Comparison of ENCODE assay signal across 15 mouse cellular contexts in genomic region chrX:51197012-51197411, GRCm38 (mm10).
"Had no signal": no experiment of that assay in that cellular context is flagged by ENCODE, and none has a peak within 500 bp of the region (broad histone marks: within the 10 kb centered on the region; RNA-seq: fewer than 3 reads in every experiment).

No protein-coding gene starts in this region.

- ATAC-seq: liver, embryonic 12.5 days; midbrain, embryonic 15.5 days had no signal

- H3K9ac ChIP-seq: limb, embryonic 15.5 days; liver, embryonic 12.5 days; lung, embryonic 14.5 days; midbrain, embryonic 15.5 days; neural tube, embryonic 13.5 days; stomach, embryonic 15.5 days had no signal

- H3K4me3 ChIP-seq: limb, embryonic 15.5 days; liver, embryonic 12.5 days; midbrain, embryonic 15.5 days; neural tube, embryonic 13.5 days; stomach, embryonic 15.5 days had no signal

- H3K27ac ChIP-seq: limb, embryonic 15.5 days; liver, embryonic 12.5 days; midbrain, embryonic 15.5 days; neural tube, embryonic 13.5 days; stomach, embryonic 15.5 days had no signal

- H3K4me2 ChIP-seq: limb, embryonic 15.5 days; liver, embryonic 12.5 days; lung, embryonic 14.5 days; midbrain, embryonic 11.5 days; midbrain, embryonic 15.5 days; neural tube, embryonic 13.5 days; stomach, embryonic 15.5 days had no signal

- DNase-seq: kidney, adult 11 months; layer of hippocampus, postnatal 36 days; lung, postnatal 10 days; lung, postnatal 4 days; retina, postnatal 1 day; right cerebral cortex, postnatal 4 days; spleen, adult 18-20 months; thymus, postnatal 4 days had no signal

- H3K4me1 ChIP-seq: limb, embryonic 15.5 days; liver, embryonic 12.5 days; midbrain, embryonic 15.5 days; neural tube, embryonic 13.5 days had no signal

- H3K9me3 ChIP-seq: limb, embryonic 15.5 days; liver, embryonic 12.5 days; midbrain, embryonic 15.5 days; neural tube, embryonic 13.5 days; stomach, embryonic 15.5 days had no signal

- H3K27me3 ChIP-seq: limb, embryonic 15.5 days; liver, embryonic 12.5 days; midbrain, embryonic 15.5 days; neural tube, embryonic 13.5 days; stomach, embryonic 15.5 days had no signal

- H3K36me3 ChIP-seq: limb, embryonic 15.5 days; liver, embryonic 12.5 days; midbrain, embryonic 15.5 days; neural tube, embryonic 13.5 days; stomach, embryonic 15.5 days had no signal
